Mouse (Mus musculus) intestine, embryonic 16.5 days (tissue): Measurements from ENCODE around the gene B4galnt1. TPM values are rescaled to one million over a fixed set of nuclear protein-coding genes. Genes with fewer than 3 reads are reported as not detected.
"Not testable (repeated sequence)": the region's sequence is repeated elsewhere in the genome, so short reads cannot be mapped to it uniquely, and the experiment has no call there.

Experiments used
- ATAC-seq: fragments of 200-750 bp; cut with Nextera tagmentation; 2 replicates; pipeline ENCODE4 v1.8.0; 2017; ENCODE audit warnings: moderate TSS enrichment, moderate library complexity
- H3K27ac ChIP-seq: fragments of 300-500 bp; sonication (generic); 2 replicates; pipeline ENCODE4 v1.5.1; 2014; ENCODE audit warnings: mild to moderate bottlenecking, low read length
- H3K27me3 ChIP-seq: fragments of 300-500 bp; sonication (generic); replicated peaks from 2 replicates; pipeline ENCODE4 v1.6.1; 2014; ENCODE audit warnings: low read length, control low read depth, mixed read lengths; ENCODE audit not compliant: control insufficient read depth, insufficient read depth
- H3K36me3 ChIP-seq: fragments of 300-500 bp; sonication (generic); 2 replicates; pipeline ENCODE4 v1.6.1; 2014; ENCODE audit warnings: low read length, control low read depth; ENCODE audit not compliant: control insufficient read depth, insufficient read depth
- H3K4me1 ChIP-seq: fragments of 300-500 bp; sonication (generic); 2 replicates; pipeline ENCODE4 v1.6.1; 2014; ENCODE audit warnings: low read length, control low read depth, mixed read lengths; ENCODE audit not compliant: control insufficient read depth, insufficient read depth
- H3K4me2 ChIP-seq: fragments of 300-500 bp; sonication (generic); 2 replicates; pipeline ENCODE4 v1.6.1; 2014; ENCODE audit warnings: low read depth, low read length, control low read depth
- H3K4me3 ChIP-seq: fragments of 300-500 bp; sonication (generic); 2 replicates; pipeline ENCODE4 v1.5.1; 2014; ENCODE audit warnings: mild to moderate bottlenecking, low read length
- H3K9ac ChIP-seq: fragments of 300-500 bp; sonication (generic); 2 replicates; pipeline ENCODE4 v1.6.1; 2014; ENCODE audit warnings: low read depth, low read length
- H3K9me3 ChIP-seq: fragments of 300-500 bp; sonication (generic); 2 replicates; pipeline ENCODE4 v1.6.1; 2016; ENCODE audit warnings: low read length, control low read depth; ENCODE audit not compliant: control insufficient read depth
- WGBS: fragments of 180-500 bp; shearing (Covaris S2); extraction: QIAGEN DNeasy Blood & Tissue Kit; methylation state at CpG from one replicate; pipeline ENCODE4 v1.1.7; 2014; 5-methylcytosine and 5-hydroxymethylcytosine counted together
- polyA plus RNA-seq: library from polyadenylated mRNA; unstranded; fragments of >200 nt; fragmentation: Nextera tagmentation; extraction: Ambion mirVana; gene quantifications from 2 replicates; pipeline ENCODE4 v1.2.1, GENCODE M21; 2015

B4galnt1 gene
- polyA plus RNA-seq, 1 experiment from 2014 or later: 65.6 TPM

DNA sequence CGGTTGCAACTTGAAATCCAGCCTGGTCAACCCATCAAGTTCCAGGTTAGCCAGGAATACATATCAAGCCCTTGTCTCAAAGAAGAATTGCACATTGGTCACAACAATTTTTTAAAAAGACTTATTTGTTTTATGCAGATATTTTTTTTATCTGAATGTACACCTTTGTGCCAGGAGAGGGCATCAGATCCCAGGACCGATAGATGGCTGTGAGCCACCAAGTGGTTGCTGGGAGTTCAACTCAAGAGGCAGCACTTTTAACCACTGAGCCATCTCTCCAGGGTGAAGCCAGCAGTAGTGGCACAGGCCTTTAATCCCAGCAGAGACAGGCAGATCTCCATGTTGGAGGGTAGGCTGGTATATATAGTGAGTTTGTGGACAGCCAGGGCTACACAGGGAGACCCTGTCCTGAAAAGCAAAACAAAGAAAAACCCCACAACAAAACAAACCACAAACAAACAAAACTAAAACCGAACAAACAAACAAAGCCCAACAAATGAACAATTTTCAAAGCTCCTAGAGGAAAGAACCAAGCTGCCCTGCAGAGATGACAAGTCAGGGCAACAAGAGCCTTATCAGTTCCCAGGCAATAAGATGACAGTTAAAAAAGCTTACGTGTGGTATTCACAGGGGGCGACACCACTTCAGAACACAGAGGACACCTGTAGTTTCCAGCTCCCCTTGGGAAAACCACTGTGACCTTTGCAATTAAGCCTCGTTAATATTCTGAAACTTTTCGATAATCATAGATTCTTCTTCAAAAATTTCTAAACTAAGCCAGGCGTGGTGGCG is 39.6 kb upstream of the B4galnt1 start:
- 73% methylated on average over 9 of the region's 9 CpGs for WGBS
- Histone ChIP-seq H3K27me3 (no peaks in the 10 kb centered on the region), H3K36me3 (no peaks in the 10 kb centered on the region), H3K4me3 (no peak overlapping the region), H3K4me1 (peaks cover 9% of the 10 kb centered on the region), H3K4me2 (no peak overlapping the region), H3K9me3 (no peaks in the 10 kb centered on the region), H3K9ac (no peak overlapping the region), H3K27ac (no peak overlapping the region)
- ATAC-seq: no peak

DNA sequence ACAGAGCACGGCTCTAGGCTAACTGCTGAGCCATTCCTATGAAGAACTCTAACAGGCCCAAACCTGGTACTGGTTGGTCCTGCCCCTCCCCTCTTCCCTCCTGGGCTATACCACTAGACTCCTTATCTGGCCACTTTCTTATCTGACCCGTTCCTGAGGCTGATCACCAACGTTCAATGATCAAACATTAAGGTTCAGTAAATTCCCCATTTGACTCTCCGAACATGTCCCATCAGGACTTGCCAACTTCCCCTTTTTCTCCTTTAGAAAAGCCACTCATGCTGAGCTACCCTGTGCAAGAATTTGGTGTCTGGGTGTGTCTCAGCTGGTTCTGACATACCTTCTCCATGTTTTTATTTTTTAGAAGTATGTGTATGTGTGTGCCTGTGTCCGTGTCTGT is 38.4 kb upstream of the B4galnt1 start:
- no peaks in the 10 kb centered on the region for H3K9me3 ChIP-seq
- no peaks in the 10 kb centered on the region for H3K36me3 ChIP-seq
- H3K4me1 ChIP-seq: peaks cover 9% of the 10 kb centered on the region; the same call in 1 of the 2 replicates
- ATAC-seq: no peak
- H3K27me3 ChIP-seq: no peaks in the 10 kb centered on the region
- H3K4me2 ChIP-seq: no peak overlapping the region
- no peak overlapping the region for H3K9ac ChIP-seq
- WGBS: 69% methylated on average over 5 of the region's 5 CpGs
- no peak overlapping the region for H3K27ac ChIP-seq
- H3K4me3 ChIP-seq: no peak overlapping the region

DNA sequence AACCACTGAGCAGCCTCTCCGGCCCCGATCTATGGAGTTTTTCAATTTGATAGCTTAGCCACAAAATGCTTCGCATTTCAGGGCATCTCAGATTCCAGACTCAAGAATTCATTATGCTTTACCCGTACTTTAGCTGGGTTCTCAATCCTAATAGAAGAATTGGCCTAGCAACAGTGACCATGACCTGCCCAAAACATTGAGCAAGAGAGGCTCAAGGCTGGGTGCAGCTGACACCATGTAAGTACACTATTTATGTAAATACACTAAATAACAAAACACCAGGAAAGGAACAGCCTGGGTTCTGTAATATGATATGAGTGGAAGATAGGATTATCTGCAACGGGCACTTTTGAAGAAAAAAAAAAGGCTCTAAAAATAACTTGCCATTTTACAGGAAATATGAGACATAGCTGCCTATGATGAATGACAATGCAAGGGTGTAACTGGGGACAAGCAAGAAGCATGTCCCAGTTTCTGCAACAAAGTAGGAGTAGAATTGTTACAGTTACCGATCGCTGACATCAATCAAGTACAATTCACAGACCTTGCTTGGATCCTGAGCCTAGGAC is 37.2 kb upstream of the B4galnt1 start:
- no peaks in the 10 kb centered on the region for H3K27me3 ChIP-seq
- WGBS: 75% methylated on average over 7 of the region's 7 CpGs
- ATAC-seq: no peak

DNA sequence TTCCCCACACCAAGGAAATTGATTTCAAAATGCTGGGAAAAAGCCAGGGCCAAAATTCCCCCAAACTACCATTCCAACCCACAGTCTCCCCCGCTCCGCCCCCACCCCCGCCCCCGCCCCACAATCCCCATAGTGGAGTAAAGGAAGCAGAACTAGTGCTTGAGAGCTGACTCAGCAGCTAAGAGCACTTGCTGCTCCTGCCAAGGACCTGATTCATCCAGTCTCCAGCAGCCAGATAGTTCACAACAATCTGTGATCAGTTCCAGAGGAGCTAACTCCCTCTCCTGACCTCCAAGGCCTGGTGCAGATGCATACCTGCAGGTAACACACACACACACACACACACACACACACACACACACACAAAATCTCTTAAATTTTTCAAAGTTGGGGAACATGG is 35.6 kb upstream of the B4galnt1 start:
- no peaks in the 10 kb centered on the region for H3K27me3 ChIP-seq
- peaks cover 3% of the 10 kb centered on the region; the same call in 1 of the 2 replicates for H3K4me1 ChIP-seq
- H3K9ac ChIP-seq: no peak overlapping the region
- no peaks in the 10 kb centered on the region for H3K36me3 ChIP-seq
- H3K4me2 ChIP-seq: no peak overlapping the region
- no peak overlapping the region for H3K4me3 ChIP-seq
- WGBS: 67% methylated on average over 4 of the region's 4 CpGs
- no peak for ATAC-seq
- H3K27ac ChIP-seq: no peak overlapping the region
- H3K9me3 ChIP-seq: no peaks in the 10 kb centered on the region

More for the DNA sequence above, 37.2 kb upstream of the B4galnt1 start:
- no peak overlapping the region for H3K27ac ChIP-seq
- no peak overlapping the region for H3K4me2 ChIP-seq
- H3K9me3 ChIP-seq: no peaks in the 10 kb centered on the region
- H3K4me1 ChIP-seq: peaks cover 6% of the 10 kb centered on the region; the same call in 1 of the 2 replicates
- H3K36me3 ChIP-seq: no peaks in the 10 kb centered on the region
- H3K4me3 ChIP-seq: no peak overlapping the region
- no peak overlapping the region for H3K9ac ChIP-seq

DNA sequence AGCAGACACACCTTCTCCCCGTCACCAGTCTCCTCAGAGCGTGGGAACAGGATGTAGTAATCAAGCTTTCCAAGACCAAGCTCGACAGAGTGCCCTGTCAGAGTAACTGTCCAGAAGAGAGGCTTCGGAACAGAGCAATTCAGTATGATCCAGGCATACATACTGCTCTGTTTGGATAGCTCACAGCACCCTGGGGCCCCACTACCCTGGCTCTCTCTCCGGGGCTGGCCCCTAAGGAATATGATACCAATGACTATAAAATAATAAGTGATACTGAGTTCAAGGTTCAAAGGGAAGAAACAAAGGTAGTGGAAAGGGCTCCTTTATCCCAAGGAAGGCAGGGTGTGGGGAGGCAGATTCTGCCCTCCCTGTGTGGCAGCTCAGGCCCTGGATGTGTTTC is 32.6 kb upstream of the B4galnt1 start:
- Histone ChIP-seq H3K9me3 (no peaks in the 10 kb centered on the region), H3K4me3 (no peak overlapping the region), H3K27ac (peak overlapping the region; percentile 78), H3K4me1 (peaks cover 17% of the 10 kb centered on the region), H3K4me2 (no peak overlapping the region), H3K9ac (no peak overlapping the region), H3K27me3 (no peaks in the 10 kb centered on the region), H3K36me3 (no peaks in the 10 kb centered on the region)
- ATAC-seq: peak; percentile 91
- 41% methylated on average over 5 of the region's 5 CpGs for WGBS

DNA sequence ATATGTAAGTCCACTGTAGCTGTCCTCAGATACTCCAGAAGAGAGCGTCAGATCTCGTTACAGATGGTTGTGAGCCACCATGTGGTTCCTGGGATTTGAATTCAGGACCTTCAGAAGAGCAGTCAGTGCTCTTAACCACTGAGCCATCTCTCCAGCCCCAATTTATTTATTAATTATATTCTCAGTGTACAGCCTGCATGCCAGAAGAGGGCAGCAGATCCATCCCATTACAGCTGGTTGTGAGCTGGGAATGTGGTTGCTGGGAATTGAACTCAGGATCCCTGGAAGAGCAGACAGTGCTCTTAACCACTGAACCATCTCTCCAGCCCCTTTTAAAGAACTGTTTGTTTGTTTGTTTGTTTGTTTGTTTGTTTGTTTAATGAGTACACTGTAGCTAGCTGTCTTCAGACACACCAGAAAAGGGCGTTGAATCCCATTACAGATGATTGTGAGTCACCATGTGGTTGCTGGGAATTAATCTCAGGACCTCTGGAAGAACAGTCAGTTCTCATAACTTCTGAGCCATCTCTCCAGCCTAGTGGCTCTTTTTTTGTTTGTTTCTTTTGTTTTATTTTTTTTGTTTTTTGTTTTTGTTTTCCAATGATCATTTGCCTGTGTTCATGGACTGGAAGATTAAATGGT is 30.5 kb upstream of the B4galnt1 start:
- WGBS: 68% methylated on average over 3 of the region's 3 CpGs
- H3K9me3 ChIP-seq, H3K9ac ChIP-seq, H3K27me3 ChIP-seq, H3K36me3 ChIP-seq, H3K4me2 ChIP-seq, H3K27ac ChIP-seq, H3K4me3 ChIP-seq, ATAC-seq: not testable (repeated sequence)
- peaks cover 19% of the 10 kb centered on the region for H3K4me1 ChIP-seq

DNA sequence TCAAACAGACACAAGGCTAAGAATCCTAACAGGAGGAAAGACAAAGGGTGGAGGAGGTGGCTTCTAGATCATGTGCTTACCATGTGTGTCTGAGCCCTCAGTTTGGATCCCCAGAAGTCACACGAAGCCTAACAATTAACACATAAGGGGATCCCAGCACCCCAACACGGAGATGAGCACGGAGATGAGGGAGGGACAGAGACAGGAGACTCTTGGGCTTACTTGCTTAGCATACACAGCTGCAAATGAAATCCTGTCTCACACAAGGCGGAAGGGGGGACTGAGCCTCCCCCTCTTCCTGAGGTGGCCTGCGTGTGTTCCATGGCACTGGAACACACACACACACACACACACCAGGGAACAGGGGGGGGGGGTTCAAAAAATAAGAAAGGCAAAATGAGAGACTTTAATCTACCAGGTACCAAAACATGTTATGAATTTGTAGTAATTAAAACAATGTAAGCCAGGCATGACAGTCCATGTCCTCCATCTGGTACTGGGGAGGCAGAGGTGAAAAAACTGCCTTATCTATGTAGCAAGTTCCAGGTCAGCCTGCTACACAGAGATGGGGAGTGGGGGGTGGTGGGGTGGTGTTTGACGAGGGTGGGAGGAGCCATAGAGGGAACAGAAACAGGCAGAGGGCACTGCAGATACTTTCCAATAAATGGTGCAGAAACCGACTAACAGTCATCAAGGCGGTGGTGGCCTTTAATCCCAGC is 29.7 kb upstream of the B4galnt1 start:
- 44% methylated on average over 8 of the region's 8 CpGs for WGBS
- H3K27ac ChIP-seq: peak overlapping the region; percentile 69
- H3K9ac ChIP-seq: no peak overlapping the region
- ATAC-seq: peak; percentile 16
- H3K4me1 ChIP-seq: peaks cover 19% of the 10 kb centered on the region
- H3K4me2 ChIP-seq: no peak overlapping the region
- H3K9me3 ChIP-seq: no peaks in the 10 kb centered on the region; the same call in 1 of the 2 replicates
- H3K36me3 ChIP-seq: no peaks in the 10 kb centered on the region
- no peaks in the 10 kb centered on the region for H3K27me3 ChIP-seq
- H3K4me3 ChIP-seq: no peak overlapping the region

DNA sequence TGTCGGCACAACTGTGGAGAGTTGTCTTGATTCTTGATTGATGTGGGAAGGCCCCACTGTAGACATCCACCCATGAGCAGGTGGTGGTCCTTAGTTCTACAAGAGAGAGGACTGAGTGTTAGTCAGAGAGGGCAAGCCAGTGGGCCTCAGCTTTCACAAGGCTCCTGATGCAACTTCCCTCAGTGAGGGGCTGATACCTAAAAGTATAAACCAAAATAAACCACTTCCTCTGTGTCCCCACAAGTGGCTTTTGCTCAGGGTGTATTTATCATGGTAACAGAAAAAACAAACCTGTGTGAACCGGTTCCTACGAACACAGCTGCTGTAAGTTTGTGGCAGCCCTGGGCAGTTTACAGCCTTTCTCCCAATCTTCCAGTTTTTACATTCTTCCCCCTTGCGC is 28.5 kb upstream of the B4galnt1 start:
- ATAC-seq: no peak
- H3K4me1 ChIP-seq: peaks cover 19% of the 10 kb centered on the region
- no peak overlapping the region for H3K4me2 ChIP-seq
- no peaks in the 10 kb centered on the region; the same call in 1 of the 2 replicates for H3K9me3 ChIP-seq
- H3K27ac ChIP-seq: peak overlapping the region; percentile 69; the same call in 1 of the 2 replicates
- H3K27me3 ChIP-seq: no peaks in the 10 kb centered on the region
- WGBS: 58% methylated on average over 4 of the region's 4 CpGs
- H3K36me3 ChIP-seq: no peaks in the 10 kb centered on the region
- no peak overlapping the region for H3K4me3 ChIP-seq
- H3K9ac ChIP-seq: peak overlapping the region; percentile 30; the same call in 1 of the 2 replicates

DNA sequence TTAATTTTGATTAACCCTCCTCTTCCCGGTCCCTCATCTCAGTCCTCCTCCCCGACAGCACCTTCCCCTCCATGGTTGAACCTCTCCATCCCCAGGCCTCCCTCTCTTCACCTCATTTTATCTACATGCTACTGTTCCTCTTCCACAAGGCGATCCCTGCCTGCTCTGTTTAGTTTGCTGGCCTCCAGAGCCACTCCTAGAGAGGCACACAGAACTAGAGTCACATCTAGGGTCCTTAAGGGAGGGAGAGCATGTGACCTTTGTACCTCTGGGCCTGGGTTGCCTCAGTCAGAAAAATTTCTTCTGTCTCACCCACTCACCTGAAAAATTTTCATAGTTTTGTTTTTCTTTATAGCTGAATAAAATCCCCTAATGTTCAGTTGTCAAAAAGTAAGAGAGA is 27.1 kb upstream of the B4galnt1 start:
- H3K4me3 ChIP-seq: no peak overlapping the region
- no peaks in the 10 kb centered on the region for H3K36me3 ChIP-seq
- H3K4me1 ChIP-seq: peaks cover 19% of the 10 kb centered on the region
- ATAC-seq: peak; percentile 55
- no peak overlapping the region for H3K9ac ChIP-seq
- H3K9me3 ChIP-seq: no peaks in the 10 kb centered on the region; the same call in 1 of the 2 replicates
- WGBS: 52% methylated on average over 3 of the region's 3 CpGs
- peak overlapping the region; percentile 69 for H3K27ac ChIP-seq
- no peaks in the 10 kb centered on the region for H3K27me3 ChIP-seq
- H3K4me2 ChIP-seq: no peak overlapping the region
